Mouse (Mus musculus) G1E (cell line): ENCODE data around the gene Atf7.

Experiments used
- CTCF ChIP-seq: IDR thresholded peaks from 2 replicates; pipeline ENCODE4 v1.5.1; 2012; ENCODE audit warnings: low read depth, low read length, inconsistent platforms, mixed read lengths
- GATA1 ChIP-seq: IDR thresholded peaks from 2 replicates; pipeline ENCODE4 v1.6.1; 2012; ENCODE audit warnings: borderline replicate concordance, low read length, inconsistent platforms, mixed read lengths
- GATA2 ChIP-seq: IDR thresholded peaks from 2 replicates; pipeline ENCODE4 v1.6.1; 2012; ENCODE audit warnings: low read depth, low read length, inconsistent platforms, borderline replicate concordance
- POLR2AphosphoS5 ChIP-seq: IDR thresholded peaks from 2 replicates; pipeline ENCODE4 v1.6.1; 2012; ENCODE audit warnings: low read depth, low read length, inconsistent platforms; ENCODE audit not compliant: insufficient replicate concordance
- TAL1 ChIP-seq: conservative IDR thresholded peaks from 2 replicates; pipeline ENCODE4 v1.6.1; 2012; ENCODE audit warnings: low read depth, low read length, inconsistent platforms, mixed read lengths

GRCm38 (mm10) chr15:102533926-102534325 is 91.3 kb downstream of the Atf7 start:
- TF ChIP-seq CTCF (no peak), TAL1 (no peak), GATA1 (no peak), POLR2AphosphoS5 (no peak), GATA2 (no peak)
